Mouse (Mus musculus) left cerebral cortex, adult 11 months (tissue): Measurements from ENCODE around the gene Flad1.

Experiments
- DNase-seq: peaks from one replicate; pipeline ENCODE4 v3.0.0; 2022; ENCODE audit warnings: low spot score

Gene Flad1

DNA sequence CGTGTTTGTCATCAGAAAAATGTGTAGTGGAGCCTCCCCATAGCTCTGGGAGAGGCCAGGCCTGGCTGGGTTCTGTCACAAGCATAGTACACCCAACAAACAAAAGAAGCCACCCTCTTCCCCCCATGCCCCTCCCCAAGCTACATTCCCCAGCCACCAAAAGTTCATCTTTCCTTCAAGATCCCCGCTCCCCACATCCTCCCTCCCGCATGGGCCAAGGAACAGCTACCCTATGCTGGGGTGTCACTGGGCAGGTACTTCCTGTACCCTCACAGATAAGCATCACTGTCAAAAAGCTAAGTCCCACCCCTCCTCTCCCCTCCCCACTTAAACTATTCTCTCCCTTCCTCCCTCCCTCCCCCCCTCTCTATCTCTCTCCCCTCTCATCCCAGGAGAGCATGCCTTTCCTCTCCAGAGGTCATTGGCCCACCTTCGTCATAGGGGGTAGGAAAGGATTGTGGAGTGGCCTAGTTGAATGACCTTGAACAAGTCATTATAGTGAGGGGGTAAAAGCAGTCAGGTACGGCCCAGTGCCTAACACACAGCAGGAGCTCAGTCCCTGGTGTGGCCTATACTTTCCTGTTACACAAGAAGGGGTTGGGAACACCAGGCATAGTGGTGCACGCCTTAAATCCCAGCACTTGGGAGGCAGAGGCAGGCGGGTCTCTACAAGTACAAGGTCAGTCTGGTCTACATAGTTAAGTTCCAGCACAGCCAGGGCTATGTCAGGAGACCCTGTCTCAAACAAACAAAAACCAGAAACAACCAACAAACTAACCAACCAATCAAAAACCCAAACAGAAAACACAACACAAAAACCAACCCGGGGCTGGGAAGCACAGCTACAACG lies 29.4 kb downstream of the Flad1 start:
- no peak for DNase-seq

DNA sequence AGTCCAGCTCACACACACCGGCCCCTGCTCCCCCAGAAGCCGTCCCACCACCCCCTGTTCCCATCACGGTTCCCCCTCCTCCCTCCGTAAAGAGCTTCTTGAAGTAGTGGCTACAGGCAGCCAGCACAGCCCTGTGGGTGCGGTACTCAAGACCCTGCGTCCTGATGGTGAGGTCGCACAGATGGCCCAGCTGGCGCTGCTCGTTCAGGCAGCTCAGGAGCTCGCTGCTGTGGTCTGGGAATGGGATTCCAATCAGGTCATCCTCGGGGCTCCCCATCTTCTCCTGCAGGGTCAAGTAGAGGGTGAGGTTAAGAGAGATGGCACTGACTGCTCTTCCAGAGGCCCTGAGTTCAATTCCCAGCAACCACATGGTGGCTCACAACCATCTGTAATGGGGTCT lies 30.4 kb downstream of the Flad1 start:
- DNase-seq = no peak

- no peak for DNase-seq
Measured at GRCm38 (mm10) chr3:89380711-89381110, 31.0 kb downstream of the Flad1 start.

- no peak for DNase-seq
Measured at GRCm38 (mm10) chr3:89380291-89380690, 31.4 kb downstream of the Flad1 start.

- no peak for DNase-seq
Measured at GRCm38 (mm10) chr3:89379388-89380131, 32.1 kb downstream of the Flad1 start.

DNA sequence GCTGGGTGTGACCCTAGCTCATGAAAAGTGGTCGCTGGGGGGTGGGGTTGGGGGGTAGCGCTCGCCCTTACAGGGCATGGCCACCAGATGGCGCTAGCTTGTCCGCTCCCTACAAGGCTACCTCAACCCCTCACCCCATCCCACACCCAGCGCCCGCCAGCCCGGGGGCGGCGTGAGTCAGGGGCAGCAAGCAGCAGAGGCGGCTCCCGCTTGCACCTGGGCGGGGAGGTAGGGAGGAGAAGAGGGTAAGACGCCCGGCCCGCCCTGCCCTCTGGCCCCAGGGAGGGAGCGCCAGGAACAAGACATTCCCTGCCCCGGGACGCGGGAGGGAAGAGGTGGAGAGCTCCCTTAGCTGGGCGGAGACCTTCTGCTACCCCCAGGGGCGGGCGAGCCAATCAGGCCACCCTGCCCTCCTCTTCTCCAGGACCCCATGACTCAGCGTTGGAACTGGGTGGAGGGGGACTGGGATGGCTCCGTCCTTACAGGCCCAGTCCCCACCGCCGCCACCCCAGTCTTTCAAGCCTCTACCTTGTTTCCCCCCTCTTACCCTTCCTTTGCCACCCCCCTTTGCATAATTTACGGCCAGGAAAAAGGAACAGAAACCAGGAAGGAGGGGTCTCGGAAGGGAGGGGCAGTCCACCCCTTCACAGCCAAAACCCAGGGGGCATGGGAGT lies 33.1 kb downstream of the Flad1 start:
- no peak for DNase-seq

GRCm38 (mm10) chr3:89377831-89378230 lies 33.8 kb downstream of the Flad1 start:
- no peak for DNase-seq

- no peak for DNase-seq
Measured at GRCm38 (mm10) chr3:89373581-89374231, 38.0 kb downstream of the Flad1 start.

DNA sequence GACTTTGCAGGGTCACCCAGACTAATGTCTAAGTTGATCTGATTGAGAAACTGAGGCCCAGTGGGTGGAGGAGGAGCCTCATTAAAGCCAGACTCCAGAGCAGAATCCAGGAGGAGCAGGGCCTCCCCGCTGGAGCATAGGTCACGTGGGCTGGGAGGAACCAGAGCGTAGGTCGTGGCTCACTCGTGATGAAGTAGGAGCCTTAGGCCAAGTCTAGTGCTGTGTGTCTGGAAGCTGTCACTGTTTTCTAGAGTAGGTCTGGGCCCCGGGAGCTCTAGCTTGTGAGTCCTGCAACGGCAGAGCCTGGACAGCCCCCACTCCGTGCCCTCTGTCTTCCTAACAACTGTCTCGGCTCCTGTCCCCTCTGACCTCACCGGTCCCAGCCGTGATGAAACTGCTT lies 44.3 kb downstream of the Flad1 start:
- DNase-seq = no peak

GRCm38 (mm10) chr3:89365486-89366414 lies 45.9 kb downstream of the Flad1 start:
- no peak for DNase-seq

- no peak for DNase-seq
Measured at GRCm38 (mm10) chr3:89365153-89365485, 46.6 kb downstream of the Flad1 start, which contains the start of gene Dcst1. Gene Dcst1 (minus strand): TSS chr3:89365253.

DNA sequence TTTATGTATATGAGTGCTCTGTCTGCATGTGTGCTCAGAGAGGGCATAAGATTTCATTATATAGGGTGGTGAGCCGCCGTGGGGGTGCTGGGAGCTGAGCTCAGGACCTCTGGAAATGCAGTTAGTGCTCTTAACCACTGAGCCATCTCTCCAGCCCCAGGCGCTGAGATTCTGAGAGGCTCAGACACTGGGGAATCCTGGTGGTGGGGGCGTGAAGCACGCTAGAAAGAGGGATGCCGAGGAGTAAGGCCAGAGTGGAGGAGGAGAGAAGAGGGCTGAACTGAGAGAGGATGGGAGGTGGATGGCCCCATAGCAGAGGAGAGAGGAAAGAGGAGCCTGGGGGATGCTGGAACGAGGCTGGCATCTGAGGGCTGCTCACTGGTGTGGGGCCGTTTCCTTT lies 47.0 kb downstream of the Flad1 start:
- no peak for DNase-seq

- DNase-seq = no peak
Measured at GRCm38 (mm10) chr3:89361675-89362074, 50.0 kb downstream of the Flad1 start, which contains the start of gene Dcst2. Gene Dcst2 (plus strand): TSS chr3:89361975.

GRCm38 (mm10) chr3:89360237-89360636 lies 51.4 kb downstream of the Flad1 start:
- DNase-seq = no peak

DNA sequence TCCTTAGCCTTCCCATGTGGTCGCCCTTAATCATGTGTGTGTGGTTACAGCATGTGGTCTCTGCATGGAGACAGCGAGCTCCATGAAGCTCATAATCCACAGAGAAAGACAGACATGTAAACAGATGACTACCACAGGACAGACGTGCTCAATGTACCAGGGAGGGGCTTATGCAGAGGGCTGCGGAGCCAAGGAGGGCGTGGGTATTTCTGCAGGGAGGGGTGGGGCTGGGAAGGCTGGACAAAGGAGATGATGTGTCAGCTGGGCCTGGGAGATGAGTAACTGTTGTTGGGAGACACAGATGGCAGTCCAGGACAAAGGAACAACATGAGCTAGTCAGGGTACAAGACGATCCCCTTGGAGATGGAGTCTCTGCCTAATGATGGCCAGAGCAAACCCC lies 52.0 kb downstream of the Flad1 start:
- DNase-seq = no peak

- no peak for DNase-seq
Measured at GRCm38 (mm10) chr3:89356029-89356428, 55.6 kb downstream of the Flad1 start.

DNA sequence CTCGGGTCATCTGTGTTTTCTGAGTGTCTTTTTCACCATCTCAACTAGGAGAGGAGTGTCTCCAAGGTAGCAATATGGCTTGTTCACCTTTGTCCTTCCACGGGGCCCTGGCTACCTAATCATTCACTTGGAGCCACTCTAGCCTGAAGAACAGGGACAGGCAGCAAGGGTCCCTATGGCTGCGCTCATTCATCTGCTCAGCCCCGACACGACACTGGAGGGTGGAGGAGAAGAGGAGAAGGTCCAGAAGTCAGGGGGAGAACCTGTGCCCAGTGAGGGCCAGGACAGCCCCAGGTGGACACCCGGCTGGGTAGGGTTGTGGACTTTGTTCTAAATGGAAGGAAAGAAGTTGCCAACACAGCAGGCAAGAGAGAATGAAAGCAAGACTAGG lies 56.2 kb downstream of the Flad1 start:
- DNase-seq = no peak

- DNase-seq = peak; percentile 83
Measured at GRCm38 (mm10) chr3:89354816-89355511, 56.7 kb downstream of the Flad1 start.

- DNase-seq = no peak
Measured at GRCm38 (mm10) chr3:89351271-89351670, 60.4 kb downstream of the Flad1 start.
